Mouse (Mus musculus): Measurements from ENCODE around the gene Sh2d6. TPM values are rescaled to one million over a fixed set of nuclear protein-coding genes. Genes with fewer than 3 reads are reported as not detected.

Sh2d6 gene
- polyA plus RNA-seq, 1 experiment from 2014 or later, result not detected

GRCm38 (mm10) chr6:72503309-72503708 is 18.2 kb downstream of the Sh2d6 start:
- Histone ChIP-seq H3K4me2 (ENCODE audit: low read length) (no peak overlapping the region), H3K4me1 (replicated peaks; ENCODE audit: insufficient read depth, low read length) (no peaks in the 10 kb centered on the region), H3K36me3 (ENCODE audit: insufficient read depth, low read length) (no peaks in the 10 kb centered on the region), H3K4me3 (replicated peaks; ENCODE audit: low read depth, low read length) (no peak overlapping the region), H3K9ac (ENCODE audit: low read depth, low read length) (no peak overlapping the region), H3K27ac (no peak overlapping the region), H3K27me3 (ENCODE audit: insufficient read depth, low read length) (no peaks in the 10 kb centered on the region), H3K9me3 (replicated peaks; ENCODE audit: low read length) (no peaks in the 10 kb centered on the region)
- no peak for TF ChIP-seq CTCF (IDR thresholded peaks at IDR 0.05; ENCODE audit: low read depth)
- no peak for ATAC-seq (replicated peaks; ENCODE audit: low FRiP score, low read depth)
- no peak for DNase-seq (ENCODE audit: low spot score)

DNA sequence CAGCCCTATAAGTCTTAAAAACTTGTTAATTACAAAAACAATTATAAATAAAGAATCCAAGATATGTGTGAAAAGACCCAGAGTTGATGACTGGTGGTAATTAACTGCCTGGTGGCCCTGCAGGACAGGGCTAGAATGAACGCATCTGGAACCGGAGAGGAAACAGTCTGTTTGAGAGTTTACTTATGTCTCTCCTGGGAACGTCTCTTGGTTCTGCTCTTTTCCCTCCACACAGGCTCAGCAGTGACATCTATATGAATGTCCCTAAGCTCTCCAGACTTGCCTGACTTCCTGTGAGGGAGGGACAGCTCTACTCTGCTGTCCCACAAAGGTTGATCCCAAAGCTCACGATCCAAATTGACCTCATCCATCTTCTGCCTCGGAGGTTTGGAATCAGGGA is 22.6 kb downstream of the Sh2d6 start:
- Histone ChIP-seq H3K9me3 (replicated peaks; ENCODE audit: low read length) (no peaks in the 10 kb centered on the region), H3K27ac (no peak overlapping the region; the same call in 1 of the 2 replicates), H3K27me3 (ENCODE audit: insufficient read depth, low read length) (no peaks in the 10 kb centered on the region), H3K4me2 (ENCODE audit: low read length) (no peak overlapping the region), H3K4me1 (replicated peaks; ENCODE audit: insufficient read depth, low read length) (no peaks in the 10 kb centered on the region), H3K4me3 (replicated peaks; ENCODE audit: low read depth, low read length) (no peak overlapping the region), H3K36me3 (ENCODE audit: insufficient read depth, low read length) (no peaks in the 10 kb centered on the region), H3K9ac (ENCODE audit: low read depth, low read length) (no peak overlapping the region)
- no peak for TF ChIP-seq CTCF (IDR thresholded peaks at IDR 0.05; ENCODE audit: low read depth)
- DNase-seq (ENCODE audit: low spot score), result peak; percentile 88
- 31% methylated on average over 5 of the region's 5 CpGs for WGBS
- 0 out of 2 replicates have a peak, but pooled peaks have one; percentile 33 for ATAC-seq (replicated peaks; ENCODE audit: low FRiP score, low read depth)

DNA sequence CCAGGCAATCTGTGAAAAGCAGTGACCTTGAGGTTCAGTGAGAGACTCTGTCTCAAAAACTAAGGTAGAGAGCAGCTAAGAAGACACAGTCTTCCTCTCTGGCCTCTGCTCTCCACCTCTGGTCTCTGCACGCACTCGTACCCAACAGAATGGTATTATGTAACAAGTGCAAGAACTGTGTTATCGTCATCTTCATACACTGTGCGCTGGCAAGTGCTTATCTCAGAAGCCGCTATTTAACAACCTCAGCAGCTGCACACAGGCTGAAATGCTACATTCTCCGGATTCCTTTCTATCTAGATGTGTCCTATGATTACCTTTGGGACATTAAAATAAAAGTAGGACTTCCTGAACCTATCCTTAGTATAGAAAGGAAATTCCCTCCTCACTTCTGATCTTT is 28.6 kb downstream of the Sh2d6 start:
- ATAC-seq (replicated peaks; ENCODE audit: low FRiP score, low read depth), result 0 out of 2 replicates have a peak, but pooled peaks have one; percentile 46
- TF ChIP-seq CTCF (IDR thresholded peaks at IDR 0.05; ENCODE audit: low read depth), result no peak

GRCm38 (mm10) chr6:72491151-72491550 is 30.4 kb downstream of the Sh2d6 start:
- Histone ChIP-seq H3K36me3 (ENCODE audit: insufficient read depth, low read length) (no peaks in the 10 kb centered on the region), H3K4me2 (ENCODE audit: low read length) (no peak overlapping the region)
- WGBS, result 50% methylated on average over 3 of the region's 3 CpGs

More for the DNA sequence above, 28.6 kb downstream of the Sh2d6 start:
- peak; percentile 9 for DNase-seq (ENCODE audit: low spot score)
- no peak overlapping the region for H3K9ac ChIP-seq (ENCODE audit: low read depth, low read length)
- 0 out of 2 replicates have a peak, but pooled peaks cover 4% of the 10 kb centered on the region for H3K4me1 ChIP-seq (replicated peaks; ENCODE audit: insufficient read depth, low read length)
- no peak overlapping the region for H3K27ac ChIP-seq
- 55% methylated on average over 6 of the region's 6 CpGs for WGBS
- no peak overlapping the region for H3K4me2 ChIP-seq (ENCODE audit: low read length)
- no peaks in the 10 kb centered on the region for H3K9me3 ChIP-seq (replicated peaks; ENCODE audit: low read length)
- H3K36me3 ChIP-seq (ENCODE audit: insufficient read depth, low read length), result no peaks in the 10 kb centered on the region
- no peaks in the 10 kb centered on the region for H3K27me3 ChIP-seq (ENCODE audit: insufficient read depth, low read length)
- no peak overlapping the region for H3K4me3 ChIP-seq (replicated peaks; ENCODE audit: low read depth, low read length)

GRCm38 (mm10) chr6:72489534-72489933 is 32.0 kb downstream of the Sh2d6 start:
- Histone ChIP-seq H3K4me2 (ENCODE audit: low read length) (no peak overlapping the region), H3K27ac (no peak overlapping the region), H3K27me3 (ENCODE audit: insufficient read depth, low read length) (no peaks in the 10 kb centered on the region), H3K4me3 (replicated peaks; ENCODE audit: low read depth, low read length) (no peak overlapping the region), H3K9ac (ENCODE audit: low read depth, low read length) (no peak overlapping the region), H3K36me3 (ENCODE audit: insufficient read depth, low read length) (no peaks in the 10 kb centered on the region), H3K9me3 (replicated peaks; ENCODE audit: low read length) (no peaks in the 10 kb centered on the region), H3K4me1 (replicated peaks; ENCODE audit: insufficient read depth, low read length) (0 out of 2 replicates have a peak, but pooled peaks cover 4% of the 10 kb centered on the region)
- no peak for DNase-seq (ENCODE audit: low spot score)
- TF ChIP-seq CTCF (IDR thresholded peaks at IDR 0.05; ENCODE audit: low read depth), result no peak
- ATAC-seq (replicated peaks; ENCODE audit: low FRiP score, low read depth), result no peak

More at GRCm38 (mm10) chr6:72491151-72491550, 30.4 kb downstream of the Sh2d6 start:
- DNase-seq (ENCODE audit: low spot score) (peak; percentile 27), ATAC-seq (replicated peaks; ENCODE audit: low FRiP score, low read depth) (no peak)
- no peak overlapping the region for H3K9ac ChIP-seq (ENCODE audit: low read depth, low read length)
- H3K27ac ChIP-seq, result no peak overlapping the region
- no peak overlapping the region for H3K4me3 ChIP-seq (replicated peaks; ENCODE audit: low read depth, low read length)
- no peaks in the 10 kb centered on the region for H3K27me3 ChIP-seq (ENCODE audit: insufficient read depth, low read length)
- H3K9me3 ChIP-seq (replicated peaks; ENCODE audit: low read length), result no peaks in the 10 kb centered on the region
- 0 out of 2 replicates have a peak, but pooled peaks cover 4% of the 10 kb centered on the region for H3K4me1 ChIP-seq (replicated peaks; ENCODE audit: insufficient read depth, low read length)
- TF ChIP-seq CTCF (IDR thresholded peaks at IDR 0.05; ENCODE audit: low read depth), result no peak

- Histone ChIP-seq H3K36me3 (ENCODE audit: insufficient read depth, low read length) (no peaks in the 10 kb centered on the region), H3K9ac (ENCODE audit: low read depth, low read length) (no peak overlapping the region), H3K4me2 (ENCODE audit: low read length) (no peak overlapping the region), H3K27me3 (ENCODE audit: insufficient read depth, low read length) (no peaks in the 10 kb centered on the region), H3K9me3 (replicated peaks; ENCODE audit: low read length) (no peaks in the 10 kb centered on the region), H3K4me3 (replicated peaks; ENCODE audit: low read depth, low read length) (no peak overlapping the region), H3K4me1 (replicated peaks; ENCODE audit: insufficient read depth, low read length) (0 out of 2 replicates have a peak, but pooled peaks cover 4% of the 10 kb centered on the region), H3K27ac (no peak overlapping the region)
- no peak for ATAC-seq (replicated peaks; ENCODE audit: low FRiP score, low read depth)
- WGBS, result 35% methylated on average over 3 of the region's 3 CpGs
- DNase-seq (ENCODE audit: low spot score), result peak; percentile 29
- no peak for TF ChIP-seq CTCF (IDR thresholded peaks at IDR 0.05; ENCODE audit: low read depth)
Observed at GRCm38 (mm10) chr6:72488850-72489249, 32.7 kb downstream of the Sh2d6 start.

GRCm38 (mm10) chr6:72487282-72487681 is 34.2 kb downstream of the Sh2d6 start:
- DNase-seq (ENCODE audit: low spot score) (peak; percentile 57), ATAC-seq (replicated peaks; ENCODE audit: low FRiP score, low read depth) (no peak)
- H3K27ac ChIP-seq, result no peak overlapping the region
- no peaks in the 10 kb centered on the region for H3K9me3 ChIP-seq (replicated peaks; ENCODE audit: low read length)
- H3K4me3 ChIP-seq (replicated peaks; ENCODE audit: low read depth, low read length), result no peak overlapping the region
- H3K4me2 ChIP-seq (ENCODE audit: low read length), result no peak overlapping the region
- no peaks in the 10 kb centered on the region for H3K27me3 ChIP-seq (ENCODE audit: insufficient read depth, low read length)
- TF ChIP-seq CTCF (IDR thresholded peaks at IDR 0.05; ENCODE audit: low read depth), result no peak
- 0 out of 2 replicates have a peak, but pooled peaks cover 4% of the 10 kb centered on the region for H3K4me1 ChIP-seq (replicated peaks; ENCODE audit: insufficient read depth, low read length)
- no peak overlapping the region for H3K9ac ChIP-seq (ENCODE audit: low read depth, low read length)
- H3K36me3 ChIP-seq (ENCODE audit: insufficient read depth, low read length), result no peaks in the 10 kb centered on the region
- WGBS, result 46% methylated on average over 3 of the region's 3 CpGs

All from kidney, postnatal 0 days (tissue).